Mouse (Mus musculus) kidney, adult 2 months (tissue): Measurements from ENCODE around the gene Borcs5. TPM values are rescaled to one million over a fixed set of nuclear protein-coding genes. Genes with fewer than 3 reads are reported as not detected.
"Not testable (repeated sequence)": the region's sequence is repeated elsewhere in the genome, so short reads cannot be mapped to it uniquely, and the experiment has no call there.

ENCODE experiments used
- DNase-seq: peaks from one replicate; pipeline ENCODE4 v3.0.0; 2021
- H3K27ac ChIP-seq: fragments of 200-500 bp; 2 replicates; pipeline ENCODE4 v1.5.1; 2012; ENCODE audit warnings: low read depth, low read length, control low read depth, inconsistent platforms; ENCODE audit not compliant: insufficient read depth
- H3K27me3 ChIP-seq: fragments of 200-500 bp; replicated peaks from 2 replicates; pipeline ENCODE4 v1.6.1; 2012; ENCODE audit warnings: mild to moderate bottlenecking, moderate library complexity, low read length, inconsistent platforms; ENCODE audit not compliant: control insufficient read depth, insufficient read depth
- H3K36me3 ChIP-seq: fragments of 200-500 bp; 2 replicates; pipeline ENCODE4 v1.6.1; 2012; ENCODE audit warnings: mild to moderate bottlenecking, moderate library complexity, low read length, inconsistent platforms; ENCODE audit not compliant: control insufficient read depth, insufficient read depth
- H3K4me1 ChIP-seq: fragments of 200-500 bp; 2 replicates; pipeline ENCODE4 v1.6.1; 2011; ENCODE audit warnings: low read length; ENCODE audit not compliant: control insufficient read depth, insufficient read depth
- H3K4me3 ChIP-seq: fragments of 200-500 bp; 2 replicates; pipeline ENCODE4 v1.5.1; 2011; ENCODE audit warnings: mild to moderate bottlenecking, low read depth, low read length, control low read depth; ENCODE audit not compliant: insufficient read depth
- CTCF ChIP-seq: fragments of 200-500 bp; conservative IDR thresholded peaks from 2 replicates; pipeline ENCODE4 v1.5.1; 2011; ENCODE audit warnings: low read depth, mild to moderate bottlenecking, control low read depth, low read length, moderate library complexity, mixed read lengths; ENCODE audit not compliant: insufficient read depth, insufficient read length
- POLR2A ChIP-seq: fragments of 200-500 bp; IDR thresholded peaks from one replicate; pipeline ENCODE4 v1.6.1; 2011; ENCODE audit warnings: low read depth, low read length, control low read depth
- WGBS: fragments of 180-500 bp; shearing (Covaris S2); methylation state at CpG from one replicate; pipeline ENCODE4 v1.1.7; 2018; 5-methylcytosine and 5-hydroxymethylcytosine counted together
- polyA plus RNA-seq: library from polyadenylated mRNA; depleted of rRNA; stranded (reverse); fragments of >200 nt; gene quantifications from 2 replicates; pipeline ENCODE4 v1.2.3, GENCODE M21; 2012

Gene Borcs5
- polyA plus RNA-seq, 1 experiment, result 14.5 TPM

DNA sequence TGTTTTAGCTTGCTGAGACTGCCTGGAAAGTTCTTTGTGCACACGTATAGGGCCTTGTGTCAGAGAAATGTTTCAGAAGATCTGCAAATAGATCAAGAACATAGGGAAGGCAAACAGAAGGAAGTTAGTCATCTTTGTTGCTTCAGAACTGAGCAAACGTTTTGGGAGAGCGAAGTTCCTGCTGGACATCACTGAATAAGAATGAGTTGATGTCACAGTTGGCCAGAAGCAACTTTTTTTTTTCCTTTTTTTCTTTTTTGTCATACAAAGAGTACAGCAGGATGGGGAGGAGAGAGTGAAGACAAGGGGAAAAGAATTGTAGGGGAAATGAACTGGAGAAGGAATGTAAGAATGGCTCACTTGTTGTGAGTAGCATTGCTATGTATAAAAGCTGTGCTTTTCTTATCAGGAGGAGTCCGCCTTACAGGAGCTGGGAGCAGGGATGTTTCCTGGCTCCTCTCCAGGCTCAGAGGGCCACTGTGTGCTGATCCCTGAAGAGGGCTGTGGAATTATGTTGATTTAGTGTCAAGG lies 31.6 kb downstream of the Borcs5 start:
- Histone ChIP-seq H3K27ac (no peak overlapping the region), H3K4me3 (no peak overlapping the region), H3K27me3 (no peaks in the 10 kb centered on the region), H3K36me3 (no peaks in the 10 kb centered on the region), H3K4me1 (no peaks in the 10 kb centered on the region; the same call in 1 of the 2 replicates)
- TF ChIP-seq CTCF (no peak), POLR2A (no peak)
- 46% methylated on average over 4 of the region's 4 CpGs for WGBS
- DNase-seq, result peak; percentile 33

- DNase-seq, H3K27ac ChIP-seq, H3K36me3 ChIP-seq, H3K27me3 ChIP-seq, H3K4me1 ChIP-seq, H3K4me3 ChIP-seq: not testable (repeated sequence)
- 91% methylated on average over 8 of the region's 8 CpGs for WGBS
These were observed 34.4 kb downstream of the Borcs5 start for GRCm38 (mm10) chr6:134673712-134674111.

DNA sequence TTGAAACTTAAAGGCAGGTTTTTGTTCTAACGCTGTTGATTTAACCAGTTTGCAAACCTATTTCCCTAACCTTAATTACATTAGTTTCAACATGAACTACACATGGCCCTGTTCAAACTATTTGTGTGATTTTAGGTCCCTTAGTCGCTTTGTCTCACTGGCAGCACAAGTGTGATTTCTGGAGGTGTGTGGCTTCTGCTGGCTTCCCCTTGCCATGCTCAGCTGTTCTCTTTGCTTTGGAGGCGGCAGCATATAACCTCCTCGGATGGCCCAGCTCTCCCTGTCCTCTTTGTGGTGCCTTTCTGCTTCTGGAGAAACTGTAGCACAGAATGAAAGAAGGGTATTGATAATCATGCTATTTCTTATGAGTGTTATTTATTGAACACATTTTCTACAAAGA lies 38.2 kb downstream of the Borcs5 start:
- Histone ChIP-seq H3K36me3 (no peaks in the 10 kb centered on the region), H3K27me3 (no peaks in the 10 kb centered on the region), H3K4me1 (no peaks in the 10 kb centered on the region), H3K4me3 (no peak overlapping the region), H3K27ac (no peak overlapping the region)
- TF ChIP-seq CTCF (no peak), POLR2A (no peak)
- no peak for DNase-seq
- WGBS, result 89% methylated on average over 4 of the region's 4 CpGs

DNA sequence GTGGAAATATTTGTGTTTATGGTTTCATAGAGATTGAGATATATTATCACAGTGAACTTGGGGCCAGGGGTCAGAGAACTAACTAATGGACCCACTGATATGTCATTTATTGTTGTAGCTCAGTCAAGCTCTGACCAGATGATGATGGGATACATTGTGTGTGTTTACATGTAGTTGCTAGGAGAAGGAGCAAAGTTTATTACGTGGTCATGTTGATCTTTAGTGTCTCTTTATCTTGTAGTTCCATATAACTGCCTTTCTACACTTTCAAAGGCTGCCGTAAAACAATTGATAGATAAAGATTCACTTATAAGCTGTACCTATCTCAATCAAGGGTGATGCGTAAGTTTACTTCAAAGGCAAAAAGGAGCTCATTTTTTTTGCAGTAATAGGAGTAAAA lies 38.7 kb downstream of the Borcs5 start:
- Histone ChIP-seq H3K27me3 (no peaks in the 10 kb centered on the region), H3K4me3 (no peak overlapping the region), H3K36me3 (no peaks in the 10 kb centered on the region), H3K27ac (no peak overlapping the region), H3K4me1 (no peaks in the 10 kb centered on the region)
- no peak for DNase-seq
- WGBS, result 84% methylated on average over 3 of the region's 3 CpGs
- TF ChIP-seq POLR2A (no peak), CTCF (no peak)

DNA sequence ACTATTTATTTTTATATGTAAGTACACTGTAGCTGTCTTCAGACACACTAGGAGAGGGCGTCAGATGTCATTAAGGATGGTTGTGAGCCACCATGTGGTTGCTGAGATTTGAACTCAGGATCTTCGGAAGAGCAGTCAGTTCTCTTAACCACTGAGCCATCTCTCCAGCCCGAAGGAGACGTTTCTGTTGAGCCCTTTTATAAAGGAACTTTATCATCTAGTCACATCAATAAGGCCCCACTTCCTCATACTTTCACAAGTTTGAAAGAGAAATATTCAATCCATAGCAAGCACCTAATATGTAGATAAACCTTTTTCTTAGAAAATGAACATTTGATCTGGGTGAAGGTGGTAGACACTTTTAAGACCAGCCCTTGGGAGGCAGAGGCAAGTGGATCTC lies 40.0 kb downstream of the Borcs5 start:
- WGBS, result 89% methylated on average over 4 of the region's 4 CpGs
- not testable (repeated sequence) for H3K36me3 ChIP-seq, H3K27ac ChIP-seq, H3K27me3 ChIP-seq, H3K4me1 ChIP-seq, H3K4me3 ChIP-seq, DNase-seq

GRCm38 (mm10) chr6:134684354-134684915 lies 45.1 kb downstream of the Borcs5 start:
- WGBS, result 68% methylated on average over 6 of the region's 6 CpGs
- Histone ChIP-seq H3K4me1 (no peaks in the 10 kb centered on the region), H3K27ac (no peak overlapping the region), H3K27me3 (no peaks in the 10 kb centered on the region), H3K4me3 (no peak overlapping the region), H3K36me3 (no peaks in the 10 kb centered on the region)
- TF ChIP-seq CTCF, result no peak
- no peak for TF ChIP-seq POLR2A
- DNase-seq, result no peak

GRCm38 (mm10) chr6:134685040-134685439 lies 45.7 kb downstream of the Borcs5 start:
- WGBS, result 79% methylated on average over 2 of the region's 2 CpGs
- H3K27me3 ChIP-seq, result no peaks in the 10 kb centered on the region
- no peaks in the 10 kb centered on the region for H3K36me3 ChIP-seq
- no peak for DNase-seq
- no peaks in the 10 kb centered on the region for H3K4me1 ChIP-seq
- H3K27ac ChIP-seq, result no peak overlapping the region
- TF ChIP-seq POLR2A (no peak), CTCF (no peak)
- no peak overlapping the region for H3K4me3 ChIP-seq

DNA sequence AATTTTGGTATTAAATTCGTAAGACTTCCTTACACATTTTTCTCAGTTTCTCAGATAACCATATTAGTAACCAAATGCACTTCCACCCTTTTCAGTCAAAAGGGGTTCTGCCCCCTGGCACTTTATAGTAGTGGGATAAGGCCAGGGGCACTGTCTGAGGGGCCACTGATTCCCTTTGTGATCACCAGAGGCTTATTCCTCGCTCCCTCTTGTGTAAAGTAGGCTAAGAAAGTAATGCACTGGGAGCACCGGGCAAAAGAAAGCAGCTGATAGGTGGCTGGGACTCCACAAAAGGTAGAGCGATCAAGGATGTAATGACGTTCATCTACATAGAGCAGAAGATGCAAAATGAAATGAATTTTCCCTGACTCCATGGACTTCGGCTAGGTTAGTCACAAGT lies 46.2 kb downstream of the Borcs5 start:
- DNase-seq, result no peak
- Histone ChIP-seq H3K4me3 (no peak overlapping the region), H3K27ac (no peak overlapping the region), H3K4me1 (no peaks in the 10 kb centered on the region), H3K27me3 (no peaks in the 10 kb centered on the region), H3K36me3 (no peaks in the 10 kb centered on the region)
- TF ChIP-seq CTCF (no peak), POLR2A (no peak)
- 87% methylated on average over 6 of the region's 6 CpGs for WGBS
